Mouse (Mus musculus): ENCODE data around the gene Zfp524. TPM values are rescaled to one million over a fixed set of nuclear protein-coding genes. Genes with fewer than 3 reads are reported as not detected.

The Zfp524 gene
- polyA plus RNA-seq, 1 experiment = 36.4 TPM

DNA sequence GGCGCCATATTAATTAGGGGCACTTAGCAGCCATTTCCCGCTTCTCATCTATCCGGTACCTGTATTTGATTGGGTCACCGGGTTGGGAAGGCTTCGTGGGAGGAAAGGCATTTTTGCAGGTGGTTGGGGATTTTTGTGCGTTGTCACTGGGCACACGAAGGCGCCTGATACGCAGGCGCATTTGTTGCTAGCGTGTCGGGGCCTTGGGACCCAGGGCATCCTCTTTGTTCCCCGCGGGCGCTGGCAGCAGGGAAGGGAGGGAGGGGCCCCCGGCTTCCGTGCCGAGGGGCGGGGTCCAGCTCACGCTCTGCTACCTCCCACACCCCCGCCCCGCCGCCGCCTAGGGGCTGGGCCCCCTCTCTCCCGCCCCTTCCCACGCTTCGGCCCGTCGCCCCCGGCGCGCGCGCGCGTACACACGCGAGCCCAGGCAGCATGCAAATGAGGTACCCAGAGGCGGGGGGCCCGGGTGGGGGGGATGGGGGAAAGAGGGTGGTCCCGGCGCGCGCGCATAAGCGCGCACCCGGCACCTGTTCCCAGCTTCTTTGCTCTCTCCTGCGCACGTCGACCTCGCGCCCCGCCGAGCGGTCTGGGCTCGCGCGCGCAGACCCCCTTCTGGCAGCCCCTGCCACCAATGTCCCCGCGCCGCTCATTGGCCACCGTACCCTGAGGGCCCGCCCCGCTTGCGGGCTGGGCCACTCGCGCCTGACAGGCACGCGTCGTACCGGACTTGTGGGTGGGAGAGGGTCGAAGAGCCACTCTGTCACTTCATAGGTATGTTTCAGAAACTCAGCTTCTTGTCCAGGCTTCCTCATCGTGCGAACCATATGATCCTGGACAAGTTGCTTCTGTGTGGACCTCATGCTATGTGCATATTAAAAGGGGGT, 1.1 kb downstream of the Zfp524 start, which contains the start of gene Gm44973:
Gene Gm44973, plus strand, starts transcription at position 379 of the 884 bp plus-strand sequence.
- peaks cover 18% of the 10 kb centered on the region for H3K4me1 ChIP-seq (ENCODE audit: control insufficient read depth, insufficient read depth, low read length)
- no peak for TF ChIP-seq POLR2A (IDR thresholded peaks at IDR 0.05; ENCODE audit: borderline replicate concordance, low read depth, low read length)
- no peak for TF ChIP-seq CTCF (IDR thresholded peaks at IDR 0.05; ENCODE audit: low read depth, low read length)
- H3K27ac ChIP-seq (ENCODE audit: insufficient read depth, low read depth, low read length) = peak within 1 kb of the TSS; percentile 100
- H3K4me3 ChIP-seq (ENCODE audit: insufficient read depth, low read length) = peak within 1 kb of the TSS; percentile 97

DNA sequence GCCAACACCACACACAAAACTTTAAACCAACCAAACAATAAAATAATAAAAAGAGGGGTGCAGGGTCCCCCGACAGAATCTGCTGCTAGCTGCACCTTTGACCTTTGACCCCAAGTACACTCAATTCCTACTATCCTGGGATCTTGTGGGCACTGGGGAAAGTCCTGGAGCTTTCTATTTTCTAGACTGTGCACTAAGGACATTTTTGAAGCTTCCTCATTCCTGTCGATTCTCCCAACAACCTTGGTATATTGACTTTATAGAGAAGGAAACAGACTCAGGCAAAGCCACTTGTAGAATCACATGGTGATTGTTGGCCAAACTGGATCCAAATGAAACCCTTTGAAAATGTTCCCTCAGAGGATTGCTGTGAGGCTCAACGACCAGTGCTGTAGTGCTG, 1.8 kb downstream of the Zfp524 start:
- Histone ChIP-seq H3K4me1 (ENCODE audit: control insufficient read depth, insufficient read depth, low read length) (peaks cover 18% of the 10 kb centered on the region), H3K4me3 (ENCODE audit: insufficient read depth, low read length) (peak overlapping the region; percentile 94), H3K27ac (ENCODE audit: insufficient read depth, low read depth, low read length) (peak overlapping the region; percentile 80)
- TF ChIP-seq POLR2A (IDR thresholded peaks at IDR 0.05; ENCODE audit: borderline replicate concordance, low read depth, low read length) = no peak
- TF ChIP-seq CTCF (IDR thresholded peaks at IDR 0.05; ENCODE audit: low read depth, low read length) = no peak

DNA sequence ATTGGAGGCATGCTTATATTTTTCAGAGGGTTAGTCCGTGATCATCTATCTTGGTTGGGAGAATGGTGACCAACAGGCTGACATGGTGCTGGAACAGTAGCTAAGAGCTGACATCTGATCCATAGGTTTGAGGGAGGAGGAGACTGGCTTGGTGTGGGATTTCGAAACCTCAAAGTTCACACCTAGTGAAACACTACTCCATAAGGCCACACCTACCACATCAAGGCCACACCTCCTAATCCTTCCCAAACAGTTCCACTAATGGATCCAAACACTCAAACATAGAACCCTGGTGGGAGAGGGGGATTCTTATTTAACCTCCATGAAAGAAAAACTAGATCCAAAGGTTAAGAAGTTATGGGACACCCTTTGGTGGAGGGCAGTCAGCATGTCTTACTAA, 2.7 kb downstream of the Zfp524 start:
- peaks cover 24% of the 10 kb centered on the region for H3K4me1 ChIP-seq (ENCODE audit: control insufficient read depth, insufficient read depth, low read length)
- no peak overlapping the region for H3K27ac ChIP-seq (ENCODE audit: insufficient read depth, low read depth, low read length)
- no peak for TF ChIP-seq CTCF (IDR thresholded peaks at IDR 0.05; ENCODE audit: low read depth, low read length)
- TF ChIP-seq POLR2A (IDR thresholded peaks at IDR 0.05; ENCODE audit: borderline replicate concordance, low read depth, low read length) = no peak
- no peak overlapping the region for H3K4me3 ChIP-seq (ENCODE audit: insufficient read depth, low read length)

DNA sequence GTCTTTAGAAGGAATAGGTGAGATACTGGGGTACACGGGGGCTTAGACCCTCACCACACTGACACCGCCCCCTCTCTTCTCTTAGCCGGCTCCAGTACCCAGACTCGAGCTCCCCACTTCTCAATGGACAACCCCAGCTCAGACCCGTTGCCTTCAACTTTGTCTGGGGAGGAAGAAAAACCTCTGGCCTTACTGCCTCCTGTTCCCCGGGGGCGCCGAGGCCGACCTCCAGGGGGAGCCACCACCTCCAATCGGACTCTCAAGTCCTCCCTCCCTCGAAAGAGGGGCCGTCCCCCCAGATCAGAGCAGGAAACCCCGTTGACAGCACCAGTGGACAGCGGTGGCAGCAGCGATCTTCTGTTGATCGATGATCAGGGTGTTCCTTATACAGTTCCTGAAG, 3.1 kb downstream of the Zfp524 start:
- TF ChIP-seq POLR2A (IDR thresholded peaks at IDR 0.05; ENCODE audit: borderline replicate concordance, low read depth, low read length) (no peak), CTCF (IDR thresholded peaks at IDR 0.05; ENCODE audit: low read depth, low read length) (no peak)
- H3K27ac ChIP-seq (ENCODE audit: insufficient read depth, low read depth, low read length) = no peak overlapping the region
- peaks cover 24% of the 10 kb centered on the region for H3K4me1 ChIP-seq (ENCODE audit: control insufficient read depth, insufficient read depth, low read length)
- no peak overlapping the region for H3K4me3 ChIP-seq (ENCODE audit: insufficient read depth, low read length)

DNA sequence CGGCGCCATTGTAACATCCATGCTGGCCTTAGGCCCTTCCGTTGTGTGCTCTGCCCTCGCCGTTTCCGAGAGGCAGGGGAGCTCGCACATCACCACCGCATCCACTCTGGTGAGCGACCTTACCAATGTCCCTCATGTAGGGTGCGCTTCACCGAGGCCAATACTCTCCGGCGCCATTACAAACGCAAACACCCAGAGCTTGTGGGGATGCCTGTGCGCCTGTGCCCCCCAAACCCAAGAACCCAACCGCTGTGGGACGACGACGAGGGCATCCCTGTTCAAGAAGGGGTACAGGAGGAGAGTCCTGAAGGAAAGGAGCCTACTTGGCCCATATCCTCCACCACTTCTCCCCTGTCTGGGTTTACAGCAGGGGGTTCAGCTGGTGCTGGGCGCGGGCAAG, 3.7 kb downstream of the Zfp524 start:
- Histone ChIP-seq H3K27ac (ENCODE audit: insufficient read depth, low read depth, low read length) (no peak overlapping the region), H3K4me3 (ENCODE audit: insufficient read depth, low read length) (no peak overlapping the region), H3K4me1 (ENCODE audit: control insufficient read depth, insufficient read depth, low read length) (peaks cover 23% of the 10 kb centered on the region)
- TF ChIP-seq POLR2A (IDR thresholded peaks at IDR 0.05; ENCODE audit: borderline replicate concordance, low read depth, low read length) (no peak), CTCF (IDR thresholded peaks at IDR 0.05; ENCODE audit: low read depth, low read length) (no peak)

DNA sequence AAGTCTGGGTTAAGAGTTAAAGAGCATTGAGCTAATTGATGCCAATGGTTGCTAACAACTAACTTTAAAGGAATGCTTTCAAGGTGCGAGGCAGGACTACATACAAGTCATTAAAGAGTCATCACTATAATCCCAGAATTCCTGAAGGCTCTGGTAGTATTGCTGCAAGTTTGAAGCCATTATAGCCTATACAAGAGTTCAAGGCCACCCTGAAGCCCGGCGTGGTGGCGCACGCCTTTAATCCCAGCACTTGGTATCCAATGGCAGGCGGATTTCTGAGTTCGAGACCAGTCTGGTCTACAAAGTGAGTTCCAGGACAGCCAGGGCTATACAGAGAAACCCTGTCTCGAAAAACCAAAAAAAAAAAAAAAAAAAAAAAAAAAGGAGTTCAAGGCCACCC, 5.4 kb downstream of the Zfp524 start:
- peaks cover 18% of the 10 kb centered on the region for H3K4me1 ChIP-seq (ENCODE audit: control insufficient read depth, insufficient read depth, low read length)
- H3K27ac ChIP-seq (ENCODE audit: insufficient read depth, low read depth, low read length) = peak overlapping the region; percentile 88
- peak overlapping the region; percentile 93 for H3K4me3 ChIP-seq (ENCODE audit: insufficient read depth, low read length)

DNA sequence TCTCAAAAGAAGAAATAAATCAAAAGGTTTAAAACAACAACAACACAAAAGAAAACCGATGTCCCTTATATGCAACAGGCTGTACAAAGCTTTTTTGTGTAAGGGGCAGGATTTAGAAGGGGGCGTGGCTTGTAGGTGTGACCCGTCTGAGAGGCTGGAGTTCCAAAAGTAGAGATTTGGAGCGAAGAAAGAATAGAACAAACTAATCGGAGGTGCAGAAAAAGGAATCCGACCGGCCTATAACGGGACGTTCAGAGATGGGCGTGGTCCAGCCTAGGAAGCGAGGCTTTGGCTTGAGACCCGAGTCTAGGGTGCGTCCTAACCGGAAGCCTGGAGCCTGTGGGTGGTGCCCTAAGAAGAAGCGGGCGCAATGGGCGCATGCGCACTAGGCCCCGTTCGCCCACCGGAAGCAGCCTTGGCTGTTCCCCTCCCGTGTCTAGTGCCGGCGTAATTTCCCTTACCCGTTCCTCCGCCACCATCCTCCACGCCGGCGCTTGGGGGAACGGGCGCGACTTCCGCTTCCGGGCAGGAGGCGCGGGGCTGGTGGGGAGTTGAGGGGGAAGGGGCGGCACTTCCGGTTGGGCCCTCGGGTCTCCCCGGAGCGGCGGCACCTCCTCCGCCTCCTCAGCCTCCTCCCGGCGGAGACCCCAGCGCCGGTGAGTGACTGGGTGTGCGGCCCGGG, 5.9 kb downstream of the Zfp524 start, which contains the start of the genes Zfp865 and Ccdc106:
Gene Zfp865, plus strand, starts transcription at position 377 of the 682 bp plus-strand sequence.
Gene Ccdc106, plus strand, starts transcription at position 554 of the 682 bp plus-strand sequence.
- Histone ChIP-seq H3K27ac (ENCODE audit: insufficient read depth, low read depth, low read length) (peak within 1 kb of the TSS; percentile 88), H3K4me3 (ENCODE audit: insufficient read depth, low read length) (peak within 1 kb of the TSS; percentile 93), H3K4me1 (ENCODE audit: control insufficient read depth, insufficient read depth, low read length) (peaks cover 18% of the 10 kb centered on the region)
- TF ChIP-seq CTCF (IDR thresholded peaks at IDR 0.05; ENCODE audit: low read depth, low read length) = no peak
- TF ChIP-seq POLR2A (IDR thresholded peaks at IDR 0.05; ENCODE audit: borderline replicate concordance, low read depth, low read length) = no peak

DNA sequence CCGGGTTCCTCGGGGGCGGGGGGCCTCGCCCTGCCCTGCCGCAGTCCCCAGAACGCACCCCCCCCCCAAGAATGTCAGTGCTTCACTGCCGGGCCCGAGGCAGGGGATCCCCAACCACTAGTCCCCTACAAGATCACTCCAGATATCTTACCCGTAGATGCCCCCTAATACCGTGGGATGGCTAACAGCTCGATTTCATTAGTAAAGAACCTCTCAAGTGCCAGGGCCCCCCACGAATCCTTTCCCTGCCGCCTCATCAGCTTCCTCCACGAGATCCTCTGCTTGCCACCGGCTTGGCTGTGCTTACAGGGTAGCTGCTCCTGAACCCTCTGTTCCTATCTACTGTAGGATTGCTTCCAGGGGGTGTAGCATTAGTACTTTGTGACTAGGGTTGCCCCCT, 6.5 kb downstream of the Zfp524 start:
- H3K4me1 ChIP-seq (ENCODE audit: control insufficient read depth, insufficient read depth, low read length) = peaks cover 18% of the 10 kb centered on the region
- no peak for TF ChIP-seq POLR2A (IDR thresholded peaks at IDR 0.05; ENCODE audit: borderline replicate concordance, low read depth, low read length)
- TF ChIP-seq CTCF (IDR thresholded peaks at IDR 0.05; ENCODE audit: low read depth, low read length) = no peak
- H3K27ac ChIP-seq (ENCODE audit: insufficient read depth, low read depth, low read length) = peak overlapping the region; percentile 88
- H3K4me3 ChIP-seq (ENCODE audit: insufficient read depth, low read length) = peak overlapping the region; percentile 93

DNA sequence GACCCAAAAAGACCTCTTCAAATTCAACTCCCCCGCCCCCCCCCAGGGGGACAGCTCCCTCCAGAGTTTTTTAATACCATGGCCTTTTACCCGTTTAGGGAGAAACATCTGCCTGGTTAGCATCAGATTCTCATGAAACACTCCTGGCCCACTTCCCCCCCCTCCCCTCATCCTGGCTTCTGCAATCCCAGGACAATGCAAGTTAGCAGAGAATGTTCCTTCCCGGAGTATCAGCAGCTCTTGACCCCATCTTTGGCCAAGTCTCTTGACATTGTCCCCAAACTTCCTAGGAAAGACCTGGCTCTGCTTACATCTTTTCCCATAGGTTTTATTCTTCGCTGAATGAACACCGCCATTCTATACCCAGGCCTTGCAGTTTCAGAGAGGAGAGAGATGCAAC, 7.0 kb downstream of the Zfp524 start:
- peak overlapping the region; percentile 93 for H3K4me3 ChIP-seq (ENCODE audit: insufficient read depth, low read length)
- H3K4me1 ChIP-seq (ENCODE audit: control insufficient read depth, insufficient read depth, low read length) = peaks cover 18% of the 10 kb centered on the region
- TF ChIP-seq CTCF (IDR thresholded peaks at IDR 0.05; ENCODE audit: low read depth, low read length) (no peak), POLR2A (IDR thresholded peaks at IDR 0.05; ENCODE audit: borderline replicate concordance, low read depth, low read length) (no peak)
- peak overlapping the region; percentile 88; the same call in 1 of the 2 replicates for H3K27ac ChIP-seq (ENCODE audit: insufficient read depth, low read depth, low read length)

DNA sequence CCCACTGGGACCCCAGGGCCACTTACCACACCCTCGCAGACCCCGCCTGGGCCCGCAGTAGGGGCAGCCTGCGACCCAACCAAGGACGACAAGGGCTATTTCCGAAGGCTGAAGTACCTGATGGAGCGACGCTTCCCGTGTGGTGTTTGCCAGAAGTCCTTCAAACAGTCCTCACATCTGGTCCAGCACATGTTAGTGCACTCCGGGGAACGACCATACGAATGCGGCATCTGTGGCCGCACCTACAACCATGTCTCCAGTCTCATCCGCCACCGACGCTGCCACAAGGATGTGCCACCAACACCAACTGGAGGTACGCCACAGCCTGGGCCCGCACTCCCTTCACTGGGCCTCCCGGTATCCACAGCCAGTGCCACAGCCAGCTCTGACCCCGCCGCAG, 15.3 kb downstream of the Zfp524 start:
- Histone ChIP-seq H3K4me3 (ENCODE audit: insufficient read depth, low read length) (no peak overlapping the region), H3K4me1 (ENCODE audit: control insufficient read depth, insufficient read depth, low read length) (no peaks in the 10 kb centered on the region), H3K27ac (ENCODE audit: insufficient read depth, low read depth, low read length) (no peak overlapping the region)
- TF ChIP-seq CTCF (IDR thresholded peaks at IDR 0.05; ENCODE audit: low read depth, low read length) = no peak
- TF ChIP-seq POLR2A (IDR thresholded peaks at IDR 0.05; ENCODE audit: borderline replicate concordance, low read depth, low read length) = no peak

Data from bone marrow macrophage, adult 2 months (primary cell).